Mouse (Mus musculus) kidney, postnatal 0 days (tissue): ENCODE measurements around the gene Elob. TPM values are rescaled to one million over a fixed set of nuclear protein-coding genes. Genes with fewer than 3 reads are reported as not detected.

Experiments used
- ATAC-seq: fragments of 200-750 bp; cut with Nextera tagmentation; replicated peaks from 2 replicates; pipeline ENCODE4 v1.8.0; 2017; ENCODE audit warnings: low read depth, moderate number of reproducible peaks, moderate TSS enrichment, moderate library complexity; ENCODE audit not compliant: low FRiP score
- DNase-seq: peaks from one replicate; pipeline ENCODE4 v3.0.0-alpha.2; 2016; ENCODE audit warnings: low spot score
- H3K27ac ChIP-seq: fragments of 300-500 bp; sonication (generic); 2 replicates; pipeline ENCODE4 v1.5.1; 2014; ENCODE audit warnings: mild to moderate bottlenecking
- H3K27me3 ChIP-seq: fragments of 300-500 bp; sonication (generic); 2 replicates; pipeline ENCODE4 v1.6.1; 2014; ENCODE audit warnings: low read length, mixed read lengths; ENCODE audit not compliant: insufficient read depth
- H3K36me3 ChIP-seq: fragments of 300-500 bp; sonication (generic); 2 replicates; pipeline ENCODE4 v1.6.1; 2014; ENCODE audit warnings: low read length, mixed read lengths; ENCODE audit not compliant: insufficient read depth
- H3K4me1 ChIP-seq: fragments of 300-500 bp; sonication (generic); replicated peaks from 2 replicates; pipeline ENCODE4 v1.6.1; 2014; ENCODE audit warnings: antibody characterized with exemption, low read length, mixed read lengths; ENCODE audit not compliant: insufficient read depth
- H3K4me2 ChIP-seq: fragments of 300-500 bp; sonication (generic); 2 replicates; pipeline ENCODE4 v1.6.1; 2014; ENCODE audit warnings: mild to moderate bottlenecking, low read length, moderate library complexity, mixed read lengths
- H3K4me3 ChIP-seq: fragments of 300-500 bp; sonication (generic); replicated peaks from 2 replicates; pipeline ENCODE4 v1.5.1; 2014; ENCODE audit warnings: low read depth, low read length
- H3K9ac ChIP-seq: fragments of 300-500 bp; sonication (generic); 2 replicates; pipeline ENCODE4 v1.6.1; 2014; ENCODE audit warnings: low read depth, low read length
- H3K9me3 ChIP-seq: fragments of 300-500 bp; sonication (generic); replicated peaks from 2 replicates; pipeline ENCODE4 v1.6.1; 2016; ENCODE audit warnings: low read length, inconsistent platforms, mixed read lengths
- CTCF ChIP-seq: IDR thresholded peaks from 2 replicates; pipeline ENCODE4 v1.5.1; 2016; ENCODE audit warnings: antibody characterized with exemption, low read depth, mild to moderate bottlenecking, moderate library complexity
- WGBS: fragments of 180-500 bp; shearing (Covaris S2); extraction: QIAGEN DNeasy Blood & Tissue Kit; methylation state at CpG from one replicate; pipeline ENCODE4 v1.1.7; 2014; 5-methylcytosine and 5-hydroxymethylcytosine counted together
- polyA plus RNA-seq: library from polyadenylated mRNA; unstranded; fragments of >200 nt; fragmentation: Nextera tagmentation; extraction: Ambion mirVana; gene quantifications from 2 replicates; pipeline ENCODE4 v1.2.1, GENCODE M21; 2015

Elob gene
- 1,058 and 1,143 TPM in 2 replicates for polyA plus RNA-seq

DNA sequence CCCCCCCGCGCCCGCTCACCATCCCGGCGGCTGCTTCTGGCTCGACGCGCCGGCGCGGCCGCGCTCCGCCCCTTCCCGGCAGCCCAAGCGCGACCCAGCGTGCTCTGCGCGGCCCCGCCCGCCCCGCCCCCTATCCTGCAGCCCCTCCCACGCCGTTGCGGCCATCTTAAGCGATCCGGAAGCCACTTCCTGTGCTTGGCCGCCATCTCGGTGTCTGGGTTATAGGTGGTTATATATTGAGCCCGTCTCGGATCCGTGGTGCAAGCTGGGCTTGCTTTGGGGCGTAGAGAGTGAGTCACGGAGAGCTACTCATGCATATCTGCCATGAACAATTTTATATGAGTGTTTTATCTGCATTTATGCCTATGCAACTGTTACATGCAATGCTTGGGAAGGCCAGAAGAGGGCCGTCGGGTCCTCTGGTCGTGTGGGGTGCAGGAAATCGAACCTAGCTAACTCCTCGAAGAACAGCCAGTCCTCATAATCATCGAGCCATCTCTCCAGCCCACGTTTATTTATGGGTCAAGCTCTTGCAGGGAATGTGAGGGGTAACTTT lies at the start of gene Elob:
TSS of gene Elob (minus strand) at position 73 of the 556 bp plus-strand sequence.
- Histone ChIP-seq H3K9ac (peak within 1 kb of the TSS; percentile 69), H3K9me3 (no peaks in the 10 kb centered on the region), H3K36me3 (peaks cover 20% of the 10 kb centered on the region; the same call in 1 of the 2 replicates), H3K27ac (peak within 1 kb of the TSS; percentile 91), H3K4me3 (peak within 1 kb of the TSS; percentile 70), H3K4me1 (no peaks in the 10 kb centered on the region; the same call in 1 of the 2 replicates), H3K4me2 (peak within 1 kb of the TSS; percentile 86), H3K27me3 (no peaks in the 10 kb centered on the region)
- ATAC-seq (peak; percentile 91), DNase-seq (peak; percentile 95)
- WGBS = under 1% methylated on average over 32 of the region's 42 CpGs
- peak; percentile 66 for TF ChIP-seq CTCF

DNA sequence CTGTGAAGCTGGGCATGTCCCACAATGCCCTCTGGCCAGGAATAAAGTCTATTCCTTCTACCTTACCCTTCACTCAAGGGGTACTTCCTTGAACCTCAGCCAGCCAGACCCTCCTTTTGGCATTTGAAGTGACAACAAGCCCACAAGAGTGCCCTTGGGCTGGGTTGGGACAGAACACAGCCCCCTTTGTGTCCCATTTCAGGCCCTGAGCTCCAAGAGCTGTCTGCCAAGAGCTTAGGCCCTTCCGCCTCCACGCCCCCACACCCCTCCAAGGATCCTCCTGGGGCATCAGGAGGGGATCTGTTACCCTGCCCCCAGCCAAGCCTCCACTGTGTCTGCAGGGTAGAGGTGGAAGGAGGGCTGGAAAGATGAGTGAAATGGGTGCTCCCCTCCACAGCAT lies 48.2 kb upstream of the Elob start:
- 72% methylated on average over 2 of the region's 2 CpGs for WGBS
- no peaks in the 10 kb centered on the region for H3K4me1 ChIP-seq

DNA sequence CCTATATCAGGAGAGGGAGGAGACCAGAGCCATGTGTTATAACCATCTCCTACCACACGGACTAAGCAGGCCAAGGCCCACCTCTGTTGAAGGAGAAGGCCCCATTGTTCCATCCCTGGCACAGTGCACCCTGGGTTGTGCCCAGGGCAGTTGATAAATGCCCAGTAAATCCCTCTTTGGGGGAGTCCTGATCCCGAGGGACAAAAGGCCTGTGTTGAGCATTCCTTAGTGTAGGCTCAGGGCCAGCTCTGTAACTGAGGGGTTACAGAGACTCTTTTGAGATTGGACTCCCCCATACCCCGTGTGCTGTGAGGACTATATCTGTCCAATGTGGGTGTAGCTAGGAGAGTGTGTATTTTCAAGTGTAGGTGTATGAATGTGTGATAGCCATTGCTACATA lies 47.8 kb upstream of the Elob start:
- TF ChIP-seq CTCF = no peak

More for the DNA sequence above, 48.2 kb upstream of the Elob start:
- no peak overlapping the region for H3K4me2 ChIP-seq
- H3K36me3 ChIP-seq = no peaks in the 10 kb centered on the region
- H3K27me3 ChIP-seq = no peaks in the 10 kb centered on the region
- no peaks in the 10 kb centered on the region for H3K9me3 ChIP-seq
- TF ChIP-seq CTCF = no peak
- ATAC-seq (no peak), DNase-seq (no peak)
- H3K27ac ChIP-seq = no peak overlapping the region
- H3K9ac ChIP-seq = no peak overlapping the region
- H3K4me3 ChIP-seq = no peak overlapping the region

DNA sequence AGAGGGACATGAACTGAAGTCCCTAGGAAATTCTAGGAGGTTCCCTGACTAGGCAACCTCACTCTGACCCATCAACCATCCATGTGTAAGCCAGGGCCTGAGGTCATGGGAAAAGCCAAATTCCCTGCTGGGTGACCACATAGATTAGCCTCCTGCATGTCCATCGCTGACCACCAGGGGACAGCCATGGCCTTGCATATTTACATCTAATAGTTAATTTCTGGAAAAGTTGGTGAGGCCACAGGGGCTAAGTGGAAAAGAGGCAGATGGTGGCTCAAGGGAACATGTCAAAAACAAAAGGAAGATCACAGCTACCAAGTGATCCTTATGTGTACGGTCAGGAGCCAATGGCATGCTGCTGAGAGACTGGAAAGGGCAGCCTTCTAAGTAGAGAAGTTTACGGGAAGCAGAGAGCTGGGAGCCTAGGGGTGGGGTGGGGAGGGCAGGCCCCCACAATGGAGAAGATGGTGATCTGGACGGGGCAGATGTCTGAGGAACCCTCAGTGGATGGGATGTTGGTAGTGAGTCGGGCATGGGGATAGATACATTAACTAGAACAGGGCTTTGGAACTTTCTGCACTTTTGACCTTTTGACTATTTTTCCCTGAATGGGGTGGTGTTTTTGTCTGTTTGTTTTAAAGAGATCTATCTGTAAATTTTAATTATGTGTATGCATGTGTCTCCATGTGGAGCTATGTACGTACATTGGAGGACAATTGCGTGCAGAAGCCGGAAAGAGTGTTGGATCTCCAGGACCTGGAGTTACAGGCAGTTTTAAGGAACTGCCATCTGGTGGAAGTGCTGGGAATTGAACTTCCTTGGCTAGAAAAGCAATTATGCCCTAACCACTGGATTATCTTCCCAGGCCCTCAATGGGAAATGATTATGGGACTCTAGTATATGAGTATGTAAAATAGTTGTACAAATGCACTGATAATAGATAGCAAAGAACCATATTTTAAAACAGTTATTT lies 45.2 kb upstream of the Elob start:
- Histone ChIP-seq H3K4me3 (no peak overlapping the region), H3K36me3 (no peaks in the 10 kb centered on the region), H3K27me3 (no peaks in the 10 kb centered on the region), H3K27ac (no peak overlapping the region), H3K4me2 (no peak overlapping the region), H3K4me1 (no peaks in the 10 kb centered on the region), H3K9me3 (no peaks in the 10 kb centered on the region), H3K9ac (no peak overlapping the region)
- 39% methylated on average over 8 of the region's 8 CpGs for WGBS
- ATAC-seq (0 out of 2 replicates have a peak, but pooled peaks have one; percentile 52), DNase-seq (peak; percentile 81)
- peak; percentile 89 for TF ChIP-seq CTCF

More for the DNA sequence above, 47.8 kb upstream of the Elob start:
- Histone ChIP-seq H3K9me3 (no peaks in the 10 kb centered on the region), H3K36me3 (no peaks in the 10 kb centered on the region), H3K27me3 (no peaks in the 10 kb centered on the region), H3K9ac (no peak overlapping the region), H3K4me2 (no peak overlapping the region), H3K4me3 (no peak overlapping the region), H3K4me1 (no peaks in the 10 kb centered on the region), H3K27ac (no peak overlapping the region)
- DNase-seq = no peak
- 49% methylated on average over 3 of the region's 3 CpGs for WGBS
- ATAC-seq = no peak

DNA sequence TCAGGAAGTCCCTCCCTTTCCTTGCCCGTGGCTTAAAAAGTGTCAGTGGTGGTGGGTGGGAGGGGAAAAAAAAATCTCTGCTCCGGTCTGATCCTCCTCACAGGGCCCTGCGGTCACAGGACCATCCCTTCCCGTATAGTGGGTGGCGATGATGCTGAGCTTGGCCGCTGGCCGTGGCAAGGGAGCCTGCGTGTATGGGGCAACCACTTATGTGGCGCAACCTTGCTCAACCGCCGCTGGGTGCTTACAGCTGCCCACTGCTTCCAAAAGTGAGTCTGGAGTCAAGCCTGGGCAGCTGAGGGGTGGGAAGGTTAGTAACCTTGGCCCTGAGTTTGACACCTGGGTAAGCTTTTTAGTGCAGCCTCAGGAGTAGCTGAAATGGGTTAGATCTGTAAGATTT lies 39.6 kb upstream of the Elob start:
- Histone ChIP-seq H3K4me3 (no peak overlapping the region), H3K9me3 (no peaks in the 10 kb centered on the region), H3K27me3 (no peaks in the 10 kb centered on the region), H3K4me2 (no peak overlapping the region), H3K9ac (no peak overlapping the region), H3K27ac (no peak overlapping the region), H3K36me3 (no peaks in the 10 kb centered on the region), H3K4me1 (no peaks in the 10 kb centered on the region)
- ATAC-seq (no peak), DNase-seq (no peak)
- TF ChIP-seq CTCF = no peak
- WGBS = 85% methylated on average over 11 of the region's 11 CpGs

DNA sequence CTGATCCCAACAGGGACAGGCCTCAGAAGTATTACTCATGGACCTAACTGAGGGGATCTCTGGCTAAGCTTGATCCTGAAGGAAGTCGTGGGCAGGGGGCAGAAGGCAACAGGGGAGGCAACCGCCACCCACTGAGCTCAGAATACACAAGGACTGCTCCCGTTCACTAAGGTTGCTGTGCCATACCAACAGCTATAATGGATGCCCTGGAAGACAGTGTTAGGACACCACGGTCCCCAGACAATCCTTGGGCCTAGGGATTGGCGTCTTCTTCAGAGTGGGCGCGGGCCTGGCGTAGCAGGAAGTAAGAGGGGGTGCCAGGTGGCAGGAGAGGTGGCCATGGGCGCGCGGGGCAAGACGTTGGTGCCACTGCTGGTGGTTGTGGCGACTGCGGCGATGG lies 38.8 kb upstream of the Elob start, which contains the start of gene Prss21:
TSS of gene Prss21 (plus strand) at position 301 of the 400 bp plus-strand sequence.
- Histone ChIP-seq H3K27me3 (no peaks in the 10 kb centered on the region), H3K4me2 (no peak within 1 kb of the TSS), H3K4me3 (no peak within 1 kb of the TSS), H3K9ac (no peak within 1 kb of the TSS), H3K27ac (no peak within 1 kb of the TSS), H3K4me1 (no peaks in the 10 kb centered on the region), H3K9me3 (no peaks in the 10 kb centered on the region), H3K36me3 (no peaks in the 10 kb centered on the region)
- ATAC-seq = no peak
- 85% methylated on average over 15 of the region's 15 CpGs for WGBS
- DNase-seq = no peak
- TF ChIP-seq CTCF = no peak
